Mouse (Mus musculus) cerebellum, adult 18-20 months (tissue): ENCODE measurements around the gene Acaa1a.
"Not testable (repeated sequence)": the region's sequence is repeated elsewhere in the genome, so short reads cannot be mapped to it uniquely, and the experiment has no call there.

Experiments used
- DNase-seq, 2 experiments: peaks; one replicate each; pipeline ENCODE4 v3.0.0; 2021

Gene Acaa1a

DNA sequence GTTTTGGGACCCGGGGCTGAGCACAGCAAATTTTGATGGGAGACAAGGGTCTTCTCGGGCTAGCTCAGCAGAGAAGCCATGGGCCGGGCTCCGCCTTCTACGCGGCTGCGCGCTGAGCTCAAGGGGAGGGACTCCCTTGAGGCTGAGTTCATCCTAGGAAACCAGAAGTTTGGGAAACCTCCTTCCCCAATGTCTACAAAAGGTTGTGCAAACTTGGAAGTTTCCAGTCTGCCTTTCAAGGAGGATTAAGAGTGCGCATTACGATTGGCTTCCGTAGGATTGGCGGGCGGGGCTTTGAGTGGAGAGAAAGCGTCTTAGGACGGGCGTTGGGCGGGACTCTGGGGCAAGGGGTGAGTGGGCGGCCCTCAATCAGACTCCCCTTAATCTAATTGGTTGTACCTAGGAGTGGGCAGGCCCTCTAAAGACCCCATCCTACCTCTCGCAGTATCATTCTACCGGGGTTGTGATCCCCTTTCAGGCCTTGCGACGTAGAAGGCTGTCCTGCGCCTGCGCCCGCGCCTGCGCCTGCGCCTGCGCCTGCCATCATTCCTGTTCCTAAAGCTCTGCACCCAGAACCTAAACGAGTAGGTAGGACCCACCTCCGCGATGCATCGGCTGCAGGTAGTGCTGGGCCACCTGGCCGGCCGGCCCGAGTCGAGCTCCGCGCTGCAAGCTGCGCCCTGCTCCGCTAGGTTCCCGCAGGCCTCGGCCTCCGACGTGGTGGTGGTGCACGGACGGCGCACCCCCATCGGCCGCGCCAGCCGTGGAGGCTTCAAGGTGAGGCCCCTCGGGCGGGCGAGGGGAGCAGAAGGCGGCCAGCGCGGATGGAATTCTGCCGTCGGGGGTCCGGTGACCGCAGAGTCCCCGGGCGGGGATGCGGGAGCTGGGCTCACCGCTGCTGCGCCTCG, 1.7 kb downstream of the Acaa1a start, which contains the start of gene Myd88:
Gene Myd88, minus strand, starts transcription at position 503 of the 908 bp plus-strand sequence.
- DNase-seq: peak; percentile 89 to 93

DNA sequence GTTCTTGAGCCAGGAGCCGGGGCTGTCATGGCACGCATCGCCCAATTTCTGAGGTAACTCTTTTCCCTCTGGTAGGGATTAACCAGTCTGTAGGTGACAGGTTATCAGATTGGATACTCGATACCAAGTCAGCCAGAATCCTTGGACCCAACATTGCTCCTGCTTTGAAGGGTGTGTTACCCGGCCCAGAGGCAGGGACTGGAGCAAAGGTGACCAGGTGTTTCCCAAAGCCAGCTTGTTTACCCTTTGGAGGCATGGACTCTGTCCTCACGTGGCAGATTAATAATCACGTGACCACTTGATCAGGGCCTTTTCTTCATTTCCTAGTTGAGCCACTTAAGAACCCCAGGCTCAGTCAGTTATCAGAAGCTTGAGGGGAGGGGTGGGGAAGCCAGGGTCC, 3.3 kb downstream of the Acaa1a start:
- no peak for DNase-seq

- no peak for DNase-seq
Measured at GRCm38 (mm10) chr9:119346376-119346775, 6.9 kb downstream of the Acaa1a start.

GRCm38 (mm10) chr9:119350531-119350930, 11.1 kb downstream of the Acaa1a start:
- no peak for DNase-seq

- no peak for DNase-seq
Measured at GRCm38 (mm10) chr9:119350947-119351705, 11.7 kb downstream of the Acaa1a start.

- peak; percentile 65 to 79 for DNase-seq
Measured at GRCm38 (mm10) chr9:119352060-119352459, 12.6 kb downstream of the Acaa1a start.

GRCm38 (mm10) chr9:119353926-119354325, 14.4 kb downstream of the Acaa1a start:
- no peak for DNase-seq

DNA sequence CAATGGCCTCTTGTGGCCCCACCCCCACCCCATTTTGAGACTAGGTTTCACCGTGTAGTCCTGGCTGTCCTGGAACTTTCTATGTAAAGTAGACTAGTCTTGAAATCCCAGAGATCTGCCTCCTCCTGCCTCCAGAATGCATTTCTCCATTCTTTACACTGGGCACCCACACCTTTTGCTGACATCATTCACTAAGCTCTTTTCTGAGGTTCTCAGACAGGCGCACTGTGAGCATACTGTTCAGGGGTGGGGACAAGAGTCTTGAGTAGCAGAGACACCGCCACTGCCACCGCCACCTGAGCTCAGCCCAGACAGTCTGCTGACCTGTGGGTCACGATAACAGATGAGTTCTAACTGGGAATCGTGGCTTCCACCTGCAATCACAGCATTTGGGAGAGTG, 16.5 kb downstream of the Acaa1a start:
- no peak for DNase-seq

- DNase-seq: peak; percentile 93 to 95
Measured at GRCm38 (mm10) chr9:119357331-119358057, 18.0 kb downstream of the Acaa1a start, which contains the start of gene Xylb. Xylb (plus strand) TSS chr9:119357381.

- DNase-seq: no peak
Measured at GRCm38 (mm10) chr9:119358058-119358429, 18.6 kb downstream of the Acaa1a start.

DNA sequence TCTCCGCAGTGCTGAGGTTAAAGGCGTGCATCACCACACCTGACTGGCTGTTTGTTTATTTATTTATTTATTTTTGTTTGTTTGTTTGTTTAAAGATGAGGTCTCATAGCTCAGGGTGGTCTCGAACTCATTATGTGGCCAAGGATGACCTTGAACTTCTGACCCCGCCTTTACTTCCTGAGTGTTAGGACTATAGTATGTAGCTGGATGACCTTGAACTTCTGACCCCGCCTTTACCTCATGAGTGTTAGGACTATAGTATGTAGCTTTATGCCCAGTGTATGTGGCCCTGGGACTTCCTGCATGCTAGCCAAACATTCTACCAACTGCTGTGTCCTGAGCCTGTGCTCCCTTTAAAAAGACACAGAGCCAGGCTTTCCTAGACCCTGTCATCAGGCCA, 21.9 kb downstream of the Acaa1a start:
- DNase-seq: no peak

- DNase-seq: no peak
Measured at GRCm38 (mm10) chr9:119363229-119363628, 23.8 kb downstream of the Acaa1a start.

GRCm38 (mm10) chr9:119365284-119365683, 25.8 kb downstream of the Acaa1a start, which contains the start of gene Slc22a14:
Slc22a14 (minus strand) TSS chr9:119365553.
- DNase-seq: no peak

DNA sequence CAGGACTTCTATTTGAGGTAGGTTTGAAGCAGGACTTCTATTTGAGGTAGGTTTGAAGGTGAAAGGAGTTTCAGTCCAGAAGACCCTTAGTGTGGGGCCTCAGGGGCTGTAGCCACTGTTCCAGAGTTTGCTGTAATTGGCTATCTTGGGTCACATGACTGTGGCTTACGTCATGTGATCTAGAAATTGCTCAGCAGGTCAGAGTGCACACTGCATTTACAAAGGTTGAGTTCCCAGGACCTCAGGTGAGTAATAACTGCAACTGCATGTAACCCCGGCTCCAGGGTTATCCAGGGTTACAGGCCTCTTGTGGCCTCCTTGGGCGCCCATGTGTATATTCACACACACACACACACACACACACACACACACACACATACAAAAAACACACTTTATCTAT, 28.9 kb downstream of the Acaa1a start:
- DNase-seq: no peak

- DNase-seq: not testable (repeated sequence)
Measured at GRCm38 (mm10) chr9:119370770-119371169, 31.3 kb downstream of the Acaa1a start.

DNA sequence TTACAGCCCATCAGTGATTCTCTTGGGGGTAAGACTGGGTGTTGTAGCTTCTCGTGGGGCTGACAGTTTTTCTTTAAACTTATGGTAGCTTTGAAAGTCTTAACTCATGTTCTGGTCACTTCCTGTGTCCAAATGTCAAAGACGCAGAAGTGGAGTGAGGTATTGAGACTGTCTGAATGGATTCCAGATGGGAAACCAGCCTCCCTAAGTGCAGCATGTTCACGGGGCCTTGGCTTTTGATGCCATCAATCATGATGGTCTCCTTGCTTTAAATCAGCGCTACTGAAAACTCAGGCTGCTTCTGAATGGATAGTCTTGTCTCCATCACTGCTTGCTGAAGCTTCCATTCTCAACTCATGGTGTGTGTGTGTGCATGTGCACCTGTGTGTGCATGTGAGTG, 31.8 kb downstream of the Acaa1a start:
- DNase-seq: no peak

GRCm38 (mm10) chr9:119375008-119375407, 35.5 kb downstream of the Acaa1a start:
- no peak for DNase-seq

DNA sequence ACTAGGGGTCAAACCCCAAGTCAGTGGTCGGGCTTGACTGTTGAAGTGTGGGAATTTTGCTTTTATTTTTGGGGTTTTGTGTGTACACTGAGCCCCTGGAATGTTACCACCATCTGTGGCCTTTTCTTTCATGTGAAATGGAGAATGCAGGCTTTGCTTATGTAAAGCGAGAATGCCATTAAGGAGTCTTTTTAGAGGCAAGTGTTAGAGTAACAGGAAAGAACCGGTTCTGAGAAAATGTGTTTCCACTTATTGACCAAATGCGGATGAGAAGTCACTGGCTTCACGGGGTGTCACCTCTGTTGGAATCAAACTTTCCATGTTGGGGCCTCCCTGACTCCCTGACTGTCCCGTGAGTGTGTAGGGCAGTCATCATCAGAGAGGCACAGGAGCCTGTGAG, 36.1 kb downstream of the Acaa1a start:
- DNase-seq: no peak

DNA sequence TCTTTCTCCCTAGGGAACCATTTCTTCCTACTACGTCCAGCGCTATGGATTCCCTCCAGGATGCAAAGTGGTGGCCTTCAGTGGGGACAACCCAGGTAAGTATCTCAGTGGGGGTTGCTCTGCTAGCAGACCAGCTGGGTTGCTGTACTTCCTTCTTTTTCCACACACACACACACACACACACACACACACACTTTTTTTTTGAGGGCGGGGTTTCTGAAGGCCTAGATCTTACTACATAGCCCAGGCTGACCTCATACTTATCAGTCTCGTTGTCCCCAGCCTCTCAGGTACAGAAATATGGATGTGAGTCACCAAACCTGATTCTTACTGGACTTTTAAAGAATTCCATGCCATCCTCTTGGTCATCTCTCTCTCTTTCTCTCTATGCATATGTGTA, 38.8 kb downstream of the Acaa1a start:
- no peak for DNase-seq

DNA sequence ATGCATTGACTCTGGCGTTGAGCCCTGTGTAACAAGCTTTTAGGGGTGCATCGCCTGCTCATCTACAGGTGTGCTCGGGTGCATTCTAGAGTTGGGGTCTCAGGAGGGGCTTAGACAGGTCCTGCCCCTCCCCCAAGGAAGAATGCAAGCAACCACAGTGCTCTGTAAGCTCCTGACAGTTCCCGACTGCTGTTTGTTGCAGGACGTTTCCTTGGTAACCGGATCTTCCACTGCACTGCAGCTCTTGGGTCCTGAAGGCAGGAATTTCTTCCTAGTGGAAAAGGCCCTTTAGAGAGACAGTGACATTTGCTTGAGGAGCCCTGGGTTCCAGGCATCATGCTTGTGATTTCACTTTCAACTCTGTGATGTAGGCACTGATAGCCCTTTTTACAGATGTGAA, 43.1 kb downstream of the Acaa1a start:
- DNase-seq: no peak

- no peak for DNase-seq
Measured at GRCm38 (mm10) chr9:119388956-119389355, 49.5 kb downstream of the Acaa1a start.

GRCm38 (mm10) chr9:119390214-119390613, 50.7 kb downstream of the Acaa1a start:
- DNase-seq: no peak

GRCm38 (mm10) chr9:119394808-119395207, 55.3 kb downstream of the Acaa1a start:
- DNase-seq: no peak
